Mouse (Mus musculus): ENCODE results near the gene Cdh13.
"Not testable (repeated sequence)": the region's sequence is repeated elsewhere in the genome, so short reads cannot be mapped to it uniquely, and the experiment has no call there.

The Cdh13 gene

GRCm38 (mm10) chr8:119339546-119339945 lies 1056.0 kb downstream of the Cdh13 start:
- DNase-seq (ENCODE audit: low read depth in 2 of 2, low spot score in 2 of 2): no peak

GRCm38 (mm10) chr8:119343606-119344005 lies 1060.1 kb downstream of the Cdh13 start:
- DNase-seq (ENCODE audit: low read depth in 2 of 2, low spot score in 2 of 2): no peak

- DNase-seq (ENCODE audit: low read depth in 2 of 2, low spot score in 2 of 2): peak; percentile 88 to 97
Observed at GRCm38 (mm10) chr8:119344190-119344856, 1060.8 kb downstream of the Cdh13 start, which contains the start of gene Hsbp1. TSS of gene Hsbp1 (plus strand) at chr8:119344488.

GRCm38 (mm10) chr8:119345029-119345682 lies 1061.6 kb downstream of the Cdh13 start:
- no peak for DNase-seq (ENCODE audit: low read depth in 2 of 2, low spot score in 2 of 2)

- no peak for DNase-seq (ENCODE audit: low read depth in 2 of 2, low spot score in 2 of 2)
Observed at GRCm38 (mm10) chr8:119345683-119346075, 1062.1 kb downstream of the Cdh13 start.

GRCm38 (mm10) chr8:119351647-119352046 lies 1068.1 kb downstream of the Cdh13 start:
- no peak for DNase-seq (ENCODE audit: low read depth in 2 of 2, low spot score in 2 of 2)

GRCm38 (mm10) chr8:119352977-119353658 lies 1069.6 kb downstream of the Cdh13 start:
- DNase-seq (ENCODE audit: low read depth in 2 of 2, low spot score in 2 of 2): no peak

- DNase-seq (ENCODE audit: low read depth in 2 of 2, low spot score in 2 of 2): no peak
Observed at GRCm38 (mm10) chr8:119353659-119354023, 1070.1 kb downstream of the Cdh13 start.

- DNase-seq (ENCODE audit: low read depth in 2 of 2, low spot score in 2 of 2): not testable (repeated sequence)
Observed at GRCm38 (mm10) chr8:119356631-119357030, 1073.1 kb downstream of the Cdh13 start.

- DNase-seq (ENCODE audit: low read depth in 2 of 2, low spot score in 2 of 2): no peak
Observed at GRCm38 (mm10) chr8:119358175-119358574, 1074.6 kb downstream of the Cdh13 start.

GRCm38 (mm10) chr8:119358836-119359235 lies 1075.3 kb downstream of the Cdh13 start:
- DNase-seq (ENCODE audit: low read depth in 2 of 2, low spot score in 2 of 2): peak; percentile 20 to 35

- DNase-seq (ENCODE audit: low read depth in 2 of 2, low spot score in 2 of 2): no peak
Observed at GRCm38 (mm10) chr8:119360686-119361295, 1077.3 kb downstream of the Cdh13 start.

All from CD8-positive naive resting alpha-beta T cell, adult 2 months (primary cell).